Mouse (Mus musculus): ENCODE results near the gene Wdfy2. TPM values are rescaled to one million over a fixed set of nuclear protein-coding genes. Genes with fewer than 3 reads are reported as not detected.
"Not testable (repeated sequence)": the region's sequence is repeated elsewhere in the genome, so short reads cannot be mapped to it uniquely, and the experiment has no call there.

Gene Wdfy2
- polyA plus RNA-seq, 1 experiment = 4.8 TPM

DNA sequence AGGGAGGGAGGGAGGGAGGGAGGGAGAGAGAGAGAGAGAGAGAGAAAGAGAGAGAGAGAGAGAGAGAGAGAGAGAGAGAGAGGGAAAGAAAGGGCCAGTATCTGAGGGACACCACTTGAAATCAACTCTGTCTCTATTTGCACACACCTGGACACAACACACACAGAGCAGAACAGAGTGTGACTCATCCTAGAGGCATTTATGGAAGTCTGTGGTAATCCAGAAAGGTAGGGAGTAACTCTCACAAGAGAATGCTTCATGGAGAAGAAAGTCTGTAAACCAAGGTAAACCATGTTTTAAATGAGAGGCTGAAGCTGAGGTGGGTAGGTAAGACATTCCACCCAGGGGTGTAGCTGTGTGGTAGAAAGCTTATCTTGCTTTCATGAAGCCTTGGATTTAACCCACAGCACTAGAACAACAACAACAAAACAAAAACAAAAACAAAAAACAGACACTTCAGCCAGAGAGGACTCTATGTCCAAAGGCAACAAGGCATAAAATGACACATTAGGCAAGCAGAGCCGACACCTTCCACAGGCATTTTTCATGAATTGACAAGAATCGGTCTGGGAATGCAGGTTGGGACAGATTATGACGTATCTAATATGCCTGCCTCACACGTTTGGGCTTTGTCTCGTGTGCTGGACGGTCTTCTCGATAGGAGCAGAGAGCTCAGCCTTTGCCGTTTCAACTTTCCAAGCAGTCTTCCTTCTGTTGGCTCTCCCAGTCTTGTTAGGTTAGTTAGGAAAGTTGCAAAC lies 11.7 kb upstream of the Wdfy2 start:
- no peak overlapping the region for H3K4me3 ChIP-seq (ENCODE audit: insufficient read depth, poor library complexity, severe bottlenecking)

DNA sequence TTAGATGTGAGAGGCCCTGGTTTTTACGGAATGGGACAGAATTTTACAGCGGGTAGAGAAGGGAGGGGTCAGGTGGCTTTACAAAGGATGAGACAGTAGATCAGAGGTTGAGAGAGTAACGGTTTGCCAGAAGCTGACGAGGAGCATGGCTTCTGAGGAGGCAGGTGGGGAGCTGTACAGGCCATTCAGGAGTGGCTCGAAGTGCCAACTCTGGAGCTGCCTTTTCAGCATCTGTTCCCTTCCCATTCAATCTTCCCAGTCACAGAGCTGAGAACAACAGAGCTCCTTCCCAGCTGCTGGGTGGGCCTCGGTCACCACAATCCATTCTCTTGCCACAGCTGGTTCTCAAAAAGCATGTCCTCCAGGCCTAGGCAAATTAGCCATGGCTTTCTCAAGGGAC lies 8.2 kb upstream of the Wdfy2 start:
- Histone ChIP-seq H3K79me3 (ENCODE audit: low read depth) (no peaks in the 10 kb centered on the region), H3K36me3 (ENCODE audit: control insufficient read depth, insufficient read depth) (no peaks in the 10 kb centered on the region), H3ac (ENCODE audit: control insufficient read depth, insufficient read length, low read depth) (no peak overlapping the region), H3K4me3 (ENCODE audit: insufficient read depth, poor library complexity, severe bottlenecking) (no peak overlapping the region), H3K27me3 (ENCODE audit: control insufficient read depth, insufficient read depth, insufficient read length) (no peaks in the 10 kb centered on the region), H3K79me2 (ENCODE audit: control insufficient read depth, insufficient read depth) (no peaks in the 10 kb centered on the region)
- TF ChIP-seq USF1 (IDR thresholded peaks at IDR 0.05; ENCODE audit: low read depth) = no peak
- no peak for TF ChIP-seq MAX (IDR thresholded peaks at IDR 0.05)
- TF ChIP-seq CTCF (IDR thresholded peaks at IDR 0.05; ENCODE audit: control insufficient read depth, insufficient read depth, insufficient read length) = no peak
- TF ChIP-seq MYOG (IDR thresholded peaks at IDR 0.05; ENCODE audit: control insufficient read depth, extremely low read depth, insufficient read length) = no peak
- TF ChIP-seq CEBPB (IDR thresholded peaks at IDR 0.05; ENCODE audit: low read depth) = no peak
- no peak for TF ChIP-seq FOSL1 (IDR thresholded peaks at IDR 0.05; ENCODE audit: insufficient read depth, low read length, poor library complexity, severe bottlenecking)
- no peak for TF ChIP-seq MYOD1 (IDR thresholded peaks at IDR 0.05; ENCODE audit: control insufficient read depth, insufficient read length, low read depth)

More for the DNA sequence above, 11.7 kb upstream of the Wdfy2 start:
- no peak overlapping the region for H3ac ChIP-seq (ENCODE audit: control insufficient read depth, insufficient read length, low read depth)
- no peaks in the 10 kb centered on the region for H3K79me2 ChIP-seq (ENCODE audit: control insufficient read depth, insufficient read depth)
- no peaks in the 10 kb centered on the region for H3K36me3 ChIP-seq (ENCODE audit: control insufficient read depth, insufficient read depth)
- no peak for TF ChIP-seq FOSL1 (IDR thresholded peaks at IDR 0.05; ENCODE audit: insufficient read depth, low read length, poor library complexity, severe bottlenecking)
- no peak for TF ChIP-seq MYOD1 (IDR thresholded peaks at IDR 0.05; ENCODE audit: control insufficient read depth, insufficient read length, low read depth)
- TF ChIP-seq CEBPB (IDR thresholded peaks at IDR 0.05; ENCODE audit: low read depth) = no peak
- TF ChIP-seq USF1 (IDR thresholded peaks at IDR 0.05; ENCODE audit: low read depth) = no peak
- no peak for TF ChIP-seq MAX (IDR thresholded peaks at IDR 0.05)
- no peak for TF ChIP-seq MYOG (IDR thresholded peaks at IDR 0.05; ENCODE audit: control insufficient read depth, extremely low read depth, insufficient read length)
- TF ChIP-seq CTCF (IDR thresholded peaks at IDR 0.05; ENCODE audit: control insufficient read depth, insufficient read depth, insufficient read length) = no peak
- no peaks in the 10 kb centered on the region for H3K79me3 ChIP-seq (ENCODE audit: low read depth)
- no peaks in the 10 kb centered on the region for H3K27me3 ChIP-seq (ENCODE audit: control insufficient read depth, insufficient read depth, insufficient read length)

DNA sequence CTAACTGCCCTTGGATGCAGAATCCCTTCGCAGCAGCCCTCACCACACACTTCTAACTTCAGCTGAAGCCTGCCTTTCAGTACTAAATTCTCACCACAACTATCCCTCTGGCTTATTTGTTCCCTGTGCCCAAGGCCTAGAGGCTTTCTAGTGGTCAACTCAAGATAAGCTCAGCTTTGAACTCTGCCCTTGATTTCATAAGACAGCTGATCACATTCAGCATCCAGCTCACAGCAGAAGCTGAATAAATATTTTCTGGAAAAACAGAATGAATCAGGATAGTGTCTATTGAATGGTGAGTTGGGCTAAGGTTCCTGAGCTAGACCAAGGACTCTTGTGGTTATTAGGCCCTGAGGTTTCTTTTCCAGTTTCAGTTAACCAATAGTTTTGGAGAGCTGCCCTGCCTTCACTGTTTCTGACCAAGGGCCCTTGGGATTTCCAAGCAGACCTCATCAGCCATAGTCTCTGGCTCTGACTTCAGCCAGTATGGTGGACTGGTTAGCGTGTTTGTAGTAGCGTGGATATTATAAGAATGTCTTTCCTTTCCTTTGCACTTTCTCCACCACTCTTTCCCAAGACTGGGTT lies 5.7 kb upstream of the Wdfy2 start:
- no peaks in the 10 kb centered on the region for H3K79me3 ChIP-seq (ENCODE audit: low read depth)
- no peaks in the 10 kb centered on the region for H3K27me3 ChIP-seq (ENCODE audit: control insufficient read depth, insufficient read depth, insufficient read length)
- TF ChIP-seq MYOD1 (IDR thresholded peaks at IDR 0.05; ENCODE audit: control insufficient read depth, insufficient read length, low read depth) (no peak), MAX (IDR thresholded peaks at IDR 0.05) (no peak)
- H3K36me3 ChIP-seq (ENCODE audit: control insufficient read depth, insufficient read depth) = no peaks in the 10 kb centered on the region
- no peak overlapping the region for H3K4me3 ChIP-seq (ENCODE audit: insufficient read depth, poor library complexity, severe bottlenecking)
- no peak overlapping the region for H3ac ChIP-seq (ENCODE audit: control insufficient read depth, insufficient read length, low read depth)
- H3K79me2 ChIP-seq (ENCODE audit: control insufficient read depth, insufficient read depth) = no peaks in the 10 kb centered on the region

DNA sequence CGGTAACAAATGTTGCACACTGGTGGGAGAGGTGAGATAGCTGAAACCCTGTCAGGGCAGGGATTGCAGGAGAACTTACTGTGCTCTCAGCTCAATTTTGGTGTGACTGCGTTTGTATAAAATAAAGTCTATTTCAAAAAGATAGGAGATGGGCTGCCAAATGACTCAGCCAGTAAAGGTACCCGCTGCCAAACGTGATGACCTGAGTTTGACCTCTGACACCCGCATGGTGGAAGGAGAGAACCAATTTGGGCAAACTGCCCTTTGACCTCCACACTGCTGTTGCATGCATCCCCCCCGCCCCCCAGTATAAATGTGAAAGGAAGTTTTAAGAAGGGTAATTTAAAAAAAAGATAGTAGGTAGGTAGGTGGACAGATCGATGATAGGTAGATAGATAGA lies 4.4 kb upstream of the Wdfy2 start:
- Histone ChIP-seq H3K27me3 (ENCODE audit: control insufficient read depth, insufficient read depth, insufficient read length) (no peaks in the 10 kb centered on the region), H3K79me2 (ENCODE audit: control insufficient read depth, insufficient read depth) (peaks cover 5% of the 10 kb centered on the region), H3ac (ENCODE audit: control insufficient read depth, insufficient read length, low read depth) (no peak overlapping the region), H3K4me3 (ENCODE audit: insufficient read depth, poor library complexity, severe bottlenecking) (no peak overlapping the region), H3K79me3 (ENCODE audit: low read depth) (no peaks in the 10 kb centered on the region), H3K36me3 (ENCODE audit: control insufficient read depth, insufficient read depth) (no peaks in the 10 kb centered on the region)
- TF ChIP-seq MAX (IDR thresholded peaks at IDR 0.05) (no peak), MYOG (IDR thresholded peaks at IDR 0.05; ENCODE audit: control insufficient read depth, extremely low read depth, insufficient read length) (no peak), CEBPB (IDR thresholded peaks at IDR 0.05; ENCODE audit: low read depth) (no peak), USF1 (IDR thresholded peaks at IDR 0.05; ENCODE audit: low read depth) (no peak), FOSL1 (IDR thresholded peaks at IDR 0.05; ENCODE audit: insufficient read depth, low read length, poor library complexity, severe bottlenecking) (no peak)

DNA sequence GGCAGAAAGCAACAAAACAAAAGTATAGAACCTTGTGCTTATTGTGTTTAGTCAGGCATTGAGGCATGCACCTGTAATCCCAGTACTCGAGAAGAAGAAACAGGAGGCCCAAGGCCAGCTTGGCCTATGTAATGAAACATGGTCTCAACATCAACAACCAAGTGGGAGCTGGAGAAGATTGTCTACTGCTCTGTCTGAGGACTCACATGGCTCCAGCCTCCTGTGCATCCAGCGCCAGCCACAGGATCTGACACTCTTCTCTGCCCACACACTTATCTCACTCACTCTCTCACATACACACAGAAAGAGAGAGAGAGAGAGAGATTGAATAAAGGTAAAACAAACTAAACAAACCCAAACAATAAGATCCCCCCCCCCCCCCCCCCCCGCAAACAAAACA lies 3.9 kb upstream of the Wdfy2 start:
- TF ChIP-seq MYOG (IDR thresholded peaks at IDR 0.05; ENCODE audit: control insufficient read depth, extremely low read depth, insufficient read length) (no peak), CTCF (IDR thresholded peaks at IDR 0.05; ENCODE audit: control insufficient read depth, insufficient read depth, insufficient read length) (no peak), MAX (IDR thresholded peaks at IDR 0.05) (no peak), CEBPB (IDR thresholded peaks at IDR 0.05; ENCODE audit: low read depth) (no peak), USF1 (IDR thresholded peaks at IDR 0.05; ENCODE audit: low read depth) (no peak), MYOD1 (IDR thresholded peaks at IDR 0.05; ENCODE audit: control insufficient read depth, insufficient read length, low read depth) (no peak), FOSL1 (IDR thresholded peaks at IDR 0.05; ENCODE audit: insufficient read depth, low read length, poor library complexity, severe bottlenecking) (no peak)
- peaks cover 10% of the 10 kb centered on the region for H3K79me2 ChIP-seq (ENCODE audit: control insufficient read depth, insufficient read depth)
- no peak overlapping the region for H3ac ChIP-seq (ENCODE audit: control insufficient read depth, insufficient read length, low read depth)

DNA sequence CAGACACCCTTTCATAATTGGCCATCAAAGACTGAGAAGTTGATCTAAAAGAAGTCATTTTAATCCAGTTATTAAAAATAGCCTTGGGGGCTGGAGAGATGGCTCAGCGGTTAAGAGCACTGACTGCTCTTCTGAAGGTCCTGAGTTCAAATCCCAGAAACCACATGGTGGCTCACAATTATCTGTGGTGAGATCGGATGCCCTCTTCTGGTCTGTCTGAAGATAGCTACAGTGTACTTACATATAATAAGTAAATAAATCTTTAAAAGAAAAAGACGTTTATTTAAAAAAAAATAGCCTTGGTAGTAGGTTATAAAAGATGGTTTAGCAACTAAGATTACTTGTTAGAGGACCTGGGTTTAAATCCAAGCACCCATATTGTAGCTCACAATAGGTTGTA lies 1.7 kb upstream of the Wdfy2 start:
- Histone ChIP-seq H3K79me3 (ENCODE audit: low read depth) (peaks cover 19% of the 10 kb centered on the region), H3K79me2 (ENCODE audit: control insufficient read depth, insufficient read depth) (peaks cover 32% of the 10 kb centered on the region)
- H3K27me3 ChIP-seq (ENCODE audit: control insufficient read depth, insufficient read depth, insufficient read length); H3K36me3 ChIP-seq (ENCODE audit: control insufficient read depth, insufficient read depth); H3K4me3 ChIP-seq (ENCODE audit: insufficient read depth, poor library complexity, severe bottlenecking); H3ac ChIP-seq (ENCODE audit: control insufficient read depth, insufficient read length, low read depth): not testable (repeated sequence)

More for the DNA sequence above, 3.9 kb upstream of the Wdfy2 start:
- no peaks in the 10 kb centered on the region for H3K27me3 ChIP-seq (ENCODE audit: control insufficient read depth, insufficient read depth, insufficient read length)
- H3K79me3 ChIP-seq (ENCODE audit: low read depth) = no peaks in the 10 kb centered on the region
- no peak overlapping the region for H3K4me3 ChIP-seq (ENCODE audit: insufficient read depth, poor library complexity, severe bottlenecking)
- H3K36me3 ChIP-seq (ENCODE audit: control insufficient read depth, insufficient read depth) = no peaks in the 10 kb centered on the region
